Mouse (Mus musculus) gastrocnemius, adult 8-10 months (tissue): ENCODE data around the gene Mis18a. TPM values are rescaled to one million over a fixed set of nuclear protein-coding genes. Genes with fewer than 3 reads are reported as not detected.

Source experiments
- DNase-seq, 2 experiments: peaks; one replicate each; pipeline ENCODE4 v3.0.0; 2022; ENCODE audit warnings: low spot score in 2 of 2
- total RNA-seq, 4 experiments: library from RNA; stranded (reverse); gene quantifications; 2 replicates each; pipeline ENCODE4 v1.2.4; 2022

Mis18a gene
- total RNA-seq, 4 experiments from 2014 or later = 0.59 to 1.2 (median 0.74) TPM

- DNase-seq = no peak
These were observed 22.9 kb downstream of the Mis18a start for GRCm38 (mm10) chr16:90704161-90704825.

DNA sequence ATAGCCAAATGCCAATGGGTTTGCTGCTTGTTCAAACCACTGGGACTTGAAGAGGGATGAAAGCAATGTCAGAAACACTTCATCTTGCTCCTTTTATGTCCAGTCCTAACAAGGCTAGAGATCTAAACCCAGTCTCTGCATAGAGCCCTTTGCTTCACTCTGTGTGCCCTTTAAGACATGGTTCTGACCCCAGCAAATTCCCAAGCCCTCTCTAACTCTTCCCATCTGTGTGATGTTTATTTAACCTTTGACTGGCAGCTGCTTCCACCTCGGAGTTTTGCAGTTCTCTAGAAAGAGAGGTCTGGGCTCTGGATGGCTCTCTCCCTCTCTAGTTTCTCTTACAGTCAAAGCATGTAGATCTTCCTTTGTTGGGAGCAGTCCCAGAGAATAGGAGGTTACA lies 23.6 kb downstream of the Mis18a start:
- DNase-seq = no peak

DNA sequence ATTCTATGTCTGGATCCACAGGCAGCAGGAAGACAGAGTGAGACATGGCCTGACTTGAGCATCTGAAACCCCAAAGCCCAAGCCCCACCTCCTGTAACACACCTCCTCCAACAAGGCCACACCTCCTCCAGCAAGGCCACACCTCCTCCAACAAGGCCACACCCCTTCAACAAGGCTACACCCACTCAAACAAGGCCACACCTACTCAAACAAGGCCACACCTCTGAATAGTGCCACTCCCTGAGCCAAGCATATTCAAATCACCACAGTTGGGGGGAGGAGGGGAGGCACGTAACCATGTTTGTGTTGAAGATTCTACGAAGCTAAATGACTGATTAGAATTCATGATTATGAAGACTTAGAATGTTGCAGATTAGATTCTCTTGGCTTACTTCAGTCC lies 25.7 kb downstream of the Mis18a start:
- no peak for DNase-seq

- no peak for DNase-seq
These were observed 27.8 kb downstream of the Mis18a start for GRCm38 (mm10) chr16:90699390-90699789.

- DNase-seq = no peak
These were observed 30.9 kb downstream of the Mis18a start for GRCm38 (mm10) chr16:90696306-90696705.

DNA sequence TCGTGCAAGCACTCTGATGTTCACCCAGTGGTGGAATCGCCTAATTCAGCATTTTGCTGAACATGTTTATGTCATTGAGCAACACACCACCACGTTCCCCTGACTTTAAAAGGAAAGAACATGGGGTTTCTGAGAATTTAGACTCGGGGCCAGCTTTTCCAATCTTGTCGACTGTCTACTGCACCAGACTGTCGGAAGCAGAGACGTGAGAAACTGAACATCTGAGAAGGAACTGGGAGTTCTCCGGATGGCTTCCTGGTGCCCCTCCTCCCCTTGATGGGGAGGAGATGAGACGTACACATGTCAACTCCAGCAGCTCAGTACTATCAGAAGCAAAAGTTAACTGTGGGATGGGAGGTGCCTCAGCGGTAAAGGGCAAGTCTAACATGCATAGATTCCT lies 32.1 kb downstream of the Mis18a start:
- no peak for DNase-seq

GRCm38 (mm10) chr16:90694719-90695118 lies 32.5 kb downstream of the Mis18a start:
- DNase-seq = no peak

- DNase-seq = no peak
These were observed 33.6 kb downstream of the Mis18a start for GRCm38 (mm10) chr16:90693625-90694024.

DNA sequence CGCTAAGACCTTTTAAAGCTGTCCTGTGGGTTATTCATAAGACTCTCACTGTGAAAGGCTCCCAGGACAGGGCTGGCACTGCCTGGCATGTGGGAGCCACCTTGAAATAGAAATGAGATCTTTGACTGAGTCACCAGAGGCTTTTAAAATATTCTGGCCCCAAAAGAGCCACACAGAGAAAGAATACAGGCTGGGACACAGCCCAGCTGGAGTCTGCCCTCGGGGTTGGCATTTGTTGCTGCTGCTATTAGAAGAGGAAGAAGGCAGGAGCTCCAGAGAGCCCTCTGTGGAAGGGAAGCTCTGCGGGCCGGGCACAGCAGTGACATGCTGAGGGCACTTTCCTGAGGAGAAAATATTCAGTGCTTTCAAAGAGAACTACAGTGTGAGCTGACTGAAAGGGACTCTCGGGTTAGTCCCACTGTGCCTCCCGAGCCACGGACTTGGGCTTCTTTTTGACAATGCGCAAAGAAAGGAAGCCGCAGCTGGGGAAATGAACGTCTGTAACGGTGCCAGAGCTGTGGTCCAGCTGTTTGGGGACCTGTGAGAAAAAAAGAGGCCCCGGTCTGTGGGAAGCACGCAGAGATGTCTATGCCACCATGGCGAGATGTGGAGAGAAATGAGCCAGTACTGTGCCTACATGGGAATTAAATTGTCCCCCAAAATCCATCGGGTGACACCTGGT lies 34.4 kb downstream of the Mis18a start:
- peak; percentile 32 to 59 for DNase-seq

DNA sequence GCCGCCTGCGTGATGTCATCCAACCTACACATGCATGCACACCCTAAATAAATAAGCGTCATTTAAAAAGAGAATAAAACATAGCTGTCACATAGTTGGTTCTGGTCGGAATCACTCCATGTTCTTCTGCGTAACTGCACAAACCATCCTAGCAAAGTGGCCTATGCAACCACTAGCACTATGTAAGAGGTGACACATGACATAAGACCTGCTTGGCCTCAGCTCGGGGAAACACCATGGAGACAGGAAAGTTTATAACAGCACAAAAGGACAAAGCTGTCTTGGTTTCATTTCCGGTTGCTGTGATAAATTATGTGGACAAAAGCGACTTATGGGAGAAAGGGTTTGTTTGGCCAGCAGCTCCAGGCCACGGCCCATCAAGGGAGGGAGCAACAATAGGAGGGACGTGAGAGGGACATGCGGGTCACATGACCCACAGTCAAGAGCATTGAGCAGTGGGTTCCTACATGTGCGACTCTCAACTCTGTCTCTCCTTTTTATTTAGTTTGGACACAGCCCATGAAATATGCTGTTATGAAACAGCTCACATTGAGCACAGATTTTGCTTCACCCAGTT lies 39.4 kb downstream of the Mis18a start:
- DNase-seq = no peak

- DNase-seq = no peak
These were observed 40.2 kb downstream of the Mis18a start for GRCm38 (mm10) chr16:90687011-90687410.

- no peak for DNase-seq
These were observed 43.1 kb downstream of the Mis18a start for GRCm38 (mm10) chr16:90684092-90684491.

- DNase-seq = no peak
These were observed 47.2 kb downstream of the Mis18a start for GRCm38 (mm10) chr16:90679984-90680383.

DNA sequence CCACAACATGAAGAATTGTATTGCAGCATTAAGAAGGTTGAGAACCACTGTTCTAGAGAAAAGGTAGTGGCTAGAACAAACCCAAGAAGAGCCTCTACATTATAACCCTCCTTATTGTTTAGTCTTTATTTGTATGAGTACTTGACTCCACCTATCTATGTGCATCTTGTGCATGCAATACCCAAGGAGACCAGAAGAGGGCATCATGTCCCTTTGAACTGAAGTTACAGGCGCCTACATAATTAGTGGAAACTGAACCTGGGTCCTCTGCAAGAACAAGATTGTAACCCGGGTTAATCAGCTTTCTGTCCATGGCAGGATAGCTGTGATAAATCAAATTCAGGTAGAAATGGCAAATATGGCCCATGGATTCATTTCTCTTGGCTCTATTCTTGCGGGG lies 48.4 kb downstream of the Mis18a start:
- no peak for DNase-seq

- peak; percentile 35 to 45 for DNase-seq
These were observed 50.2 kb downstream of the Mis18a start for GRCm38 (mm10) chr16:90676920-90677574.

GRCm38 (mm10) chr16:90674651-90675050 lies 52.6 kb downstream of the Mis18a start:
- DNase-seq = no peak

DNA sequence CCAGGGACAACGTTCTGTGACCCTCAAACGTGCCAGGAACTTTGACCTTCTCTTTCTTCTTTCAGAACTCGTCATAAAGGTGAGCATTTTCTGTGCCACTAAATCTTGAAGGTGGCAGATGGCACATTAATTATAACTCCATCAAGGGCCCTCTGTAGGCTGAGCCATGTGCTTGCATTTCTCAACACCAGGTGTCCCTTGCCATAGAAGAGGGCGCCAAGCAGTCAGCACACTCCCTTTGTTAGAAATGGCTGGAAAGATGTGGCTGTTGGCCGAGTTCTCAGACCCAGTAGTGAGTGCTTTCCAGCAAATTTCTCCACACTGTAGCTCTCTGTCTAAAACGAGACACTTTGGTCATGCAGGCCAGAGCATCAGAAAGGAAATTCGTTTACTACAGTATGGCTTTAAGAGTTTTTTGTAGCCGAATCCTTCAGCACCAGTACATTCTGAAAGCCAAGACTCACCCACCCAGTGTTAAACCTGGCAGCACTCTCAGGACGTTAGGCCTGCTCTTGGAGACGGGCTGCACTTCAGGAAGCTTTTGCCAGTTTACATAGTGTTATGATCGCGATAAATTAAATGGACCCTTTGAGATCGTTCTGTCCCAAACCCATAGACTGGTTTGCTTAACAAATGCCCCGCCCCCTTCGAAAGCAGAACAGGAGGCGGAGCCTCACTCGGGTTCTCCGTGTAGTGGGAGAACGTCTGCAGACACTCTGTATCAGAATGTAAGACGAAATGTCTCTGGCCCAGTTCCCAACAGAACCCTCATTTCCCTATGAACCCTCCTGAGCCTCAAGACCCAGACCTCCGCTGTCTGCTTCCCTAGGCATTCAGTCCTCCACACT lies 53.5 kb downstream of the Mis18a start:
- no peak for DNase-seq
